Mouse (Mus musculus) kidney, postnatal 14 days (tissue): ENCODE results near the gene Lyl1.

ENCODE experiments used
- DNase-seq: peaks from one replicate; pipeline ENCODE4 v3.0.0; 2022; ENCODE audit warnings: mixed read lengths

Lyl1 gene

GRCm38 (mm10) chr8:84700941-84701911, at the start of gene Lyl1:
Gene Lyl1, plus strand, starts transcription at chr8:84701457.
- DNase-seq = peak; percentile 80

GRCm38 (mm10) chr8:84653092-84653631, 48.1 kb upstream of the Lyl1 start:
- no peak for DNase-seq

DNA sequence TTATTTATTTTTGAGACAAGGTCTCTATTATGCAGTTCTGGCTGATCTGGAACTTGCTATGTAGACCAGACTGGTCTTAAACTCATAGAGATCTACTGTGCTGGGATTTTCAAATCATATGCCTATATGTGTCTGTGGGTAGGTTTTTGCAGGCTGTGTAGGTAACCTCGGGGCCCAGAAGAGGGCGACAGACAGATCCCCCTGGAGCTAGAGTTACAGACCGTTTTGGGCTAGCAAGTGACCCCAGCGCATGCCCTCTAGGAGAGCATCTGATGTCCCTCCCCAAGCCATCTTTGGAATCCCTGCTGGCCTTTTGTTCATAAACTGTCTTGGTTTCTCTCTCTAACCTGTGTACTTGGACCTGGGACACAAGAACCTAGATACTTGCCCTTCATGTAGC, 46.7 kb upstream of the Lyl1 start:
- DNase-seq = no peak

- peak; percentile 66 for DNase-seq
Measured at GRCm38 (mm10) chr8:84655336-84656190, 45.7 kb upstream of the Lyl1 start.

GRCm38 (mm10) chr8:84656191-84656525, 45.1 kb upstream of the Lyl1 start:
- peak; percentile 46 for DNase-seq

- peak; percentile 93 for DNase-seq
Measured at GRCm38 (mm10) chr8:84656641-84657126, 44.6 kb upstream of the Lyl1 start.

- no peak for DNase-seq
Measured at GRCm38 (mm10) chr8:84657203-84657602, 44.1 kb upstream of the Lyl1 start.

- DNase-seq = peak; percentile 46
Measured at GRCm38 (mm10) chr8:84657680-84658079, 43.6 kb upstream of the Lyl1 start.

- DNase-seq = no peak
Measured at GRCm38 (mm10) chr8:84658951-84659350, 42.3 kb upstream of the Lyl1 start.

- peak; percentile 82 for DNase-seq
Measured at GRCm38 (mm10) chr8:84659936-84660818, 41.1 kb upstream of the Lyl1 start.

DNA sequence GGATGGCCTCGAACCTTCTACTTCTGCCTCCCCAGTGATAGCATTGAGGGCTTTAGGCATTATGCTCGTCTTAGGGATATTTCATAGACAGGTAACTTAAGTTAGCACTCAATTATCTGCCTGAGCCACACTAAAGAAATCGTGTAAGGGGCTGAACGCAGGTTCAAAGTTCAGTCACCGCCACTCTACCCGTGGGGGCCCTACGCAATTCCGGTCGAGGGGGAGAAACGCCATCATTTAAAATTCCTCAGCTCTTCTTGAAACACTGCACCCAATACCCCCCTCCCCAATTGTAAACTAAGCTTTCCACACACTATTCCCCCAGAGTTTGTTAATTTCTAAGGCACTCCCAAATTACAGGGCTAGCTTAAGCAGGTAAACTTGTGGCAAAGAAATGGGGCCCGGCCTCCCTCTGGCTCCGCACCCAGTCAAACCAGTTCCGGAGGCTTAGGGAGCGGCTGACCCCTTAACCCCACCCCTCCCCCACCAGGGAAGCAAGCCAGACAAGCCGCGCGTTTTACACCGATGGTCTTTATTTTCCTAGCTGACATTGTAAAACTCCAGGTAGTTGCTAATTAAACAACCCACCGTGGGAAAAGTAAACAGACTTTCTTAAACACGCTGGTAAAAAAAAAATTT, 40.3 kb upstream of the Lyl1 start:
- DNase-seq = peak; percentile 85

DNA sequence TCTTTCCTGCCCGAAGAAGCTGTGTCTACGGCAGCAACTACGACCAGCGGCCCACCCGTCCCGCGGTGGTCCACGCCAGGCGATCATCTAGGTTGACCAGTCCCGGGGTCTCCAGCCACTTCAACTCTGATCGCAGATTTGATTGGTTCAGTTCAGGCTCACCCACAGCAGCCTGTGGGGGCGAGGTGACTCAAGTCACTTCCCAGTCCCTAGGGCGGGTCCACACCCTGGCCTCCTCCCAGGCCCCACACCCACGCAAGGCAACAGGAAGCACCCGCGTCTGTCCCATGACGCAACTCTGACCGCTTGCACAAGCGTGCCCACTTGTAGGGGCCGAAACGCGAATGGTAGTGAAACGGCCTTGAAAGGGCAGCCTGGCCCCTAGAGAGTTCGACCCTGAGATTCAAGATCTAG, 39.8 kb upstream of the Lyl1 start:
- DNase-seq = peak; percentile 89

- peak; percentile 64 for DNase-seq
Measured at GRCm38 (mm10) chr8:84661961-84662571, 39.2 kb upstream of the Lyl1 start.

GRCm38 (mm10) chr8:84662581-84663065, 38.6 kb upstream of the Lyl1 start, which contains the start of gene Ier2:
Gene Ier2, minus strand, starts transcription at chr8:84662852.
- peak; percentile 97 for DNase-seq

- DNase-seq = peak; percentile 99
Measured at GRCm38 (mm10) chr8:84663483-84664327, 37.6 kb upstream of the Lyl1 start.

GRCm38 (mm10) chr8:84664566-84665384, 36.5 kb upstream of the Lyl1 start:
- peak; percentile 90 for DNase-seq

GRCm38 (mm10) chr8:84665385-84665893, 35.8 kb upstream of the Lyl1 start:
- no peak for DNase-seq

- DNase-seq = no peak
Measured at GRCm38 (mm10) chr8:84668081-84668480, 33.2 kb upstream of the Lyl1 start.
